Mouse (Mus musculus) neural tube, embryonic 13.5 days (tissue): ENCODE results near the gene Ank. TPM values are rescaled to one million over a fixed set of nuclear protein-coding genes. Genes with fewer than 3 reads are reported as not detected.

ENCODE experiments used
- ATAC-seq: fragments of 200-750 bp; cut with Nextera tagmentation; 2 replicates; pipeline ENCODE4 v1.8.0; 2017; ENCODE audit warnings: low read depth, mild to moderate bottlenecking, moderate TSS enrichment, moderate library complexity
- H3K27ac ChIP-seq: fragments of 300-500 bp; sonication (generic); replicated peaks from 2 replicates; pipeline ENCODE4 v1.5.1; 2015; ENCODE audit warnings: moderate library complexity, mild to moderate bottlenecking, inconsistent platforms
- H3K27me3 ChIP-seq: fragments of 300-500 bp; sonication (generic); 2 replicates; pipeline ENCODE4 v1.6.1; 2015; ENCODE audit warnings: mild to moderate bottlenecking, inconsistent platforms
- H3K36me3 ChIP-seq: fragments of 300-500 bp; sonication (generic); 2 replicates; pipeline ENCODE4 v1.6.1; 2015; ENCODE audit warnings: mild to moderate bottlenecking, inconsistent platforms
- H3K4me1 ChIP-seq: fragments of 300-500 bp; sonication (generic); replicated peaks from 2 replicates; pipeline ENCODE4 v1.6.1; 2015; ENCODE audit warnings: inconsistent platforms
- H3K4me2 ChIP-seq: fragments of 300-500 bp; sonication (generic); 2 replicates; pipeline ENCODE4 v1.6.1; 2015; ENCODE audit warnings: inconsistent platforms, mild to moderate bottlenecking, moderate library complexity
- H3K4me3 ChIP-seq: fragments of 300-500 bp; sonication (generic); 2 replicates; pipeline ENCODE4 v1.5.1; 2015; ENCODE audit warnings: mild to moderate bottlenecking, inconsistent platforms
- H3K9ac ChIP-seq: fragments of 300-500 bp; sonication (generic); 2 replicates; pipeline ENCODE4 v1.6.1; 2015; ENCODE audit warnings: moderate library complexity, mild to moderate bottlenecking, inconsistent platforms
- H3K9me3 ChIP-seq: fragments of 300-500 bp; sonication (generic); 2 replicates; pipeline ENCODE4 v1.6.1; 2016; ENCODE audit warnings: inconsistent platforms
- WGBS: fragments of 180-500 bp; shearing (Covaris S2); methylation state at CpG from one replicate; pipeline ENCODE4 v1.1.7; 2015; 5-methylcytosine and 5-hydroxymethylcytosine counted together
- polyA plus RNA-seq: library from polyadenylated mRNA; unstranded; fragments of >200 nt; fragmentation: Nextera tagmentation; extraction: Ambion mirVana; gene quantifications from 2 replicates; pipeline ENCODE4 v1.2.1, GENCODE M21; 2015

Ank gene
- polyA plus RNA-seq, 1 experiment from 2014 or later: 15.3 TPM

DNA sequence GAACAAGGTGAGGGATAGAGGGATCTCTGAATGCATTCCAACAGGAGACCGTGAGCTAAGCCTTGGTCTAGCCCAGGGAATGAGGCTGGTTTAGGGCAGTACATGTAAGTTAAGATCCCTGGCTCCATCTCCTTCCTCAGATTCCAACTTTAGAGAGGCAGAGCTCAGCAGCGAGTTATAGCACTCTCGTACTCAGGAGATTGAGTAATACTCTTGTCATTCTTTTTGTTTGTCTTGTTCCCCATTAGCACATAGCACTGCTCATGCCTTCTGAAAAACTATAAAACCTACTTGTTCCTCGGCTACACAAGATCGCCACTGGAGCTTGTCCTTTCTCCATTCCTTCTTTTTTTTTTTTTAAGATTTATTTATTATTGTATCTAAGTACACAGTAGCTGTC is 134.0 kb downstream of the Ank start:
- Histone ChIP-seq H3K27me3 (no peaks in the 10 kb centered on the region), H3K4me3 (no peak overlapping the region), H3K9me3 (no peaks in the 10 kb centered on the region), H3K9ac (no peak overlapping the region), H3K4me2 (no peak overlapping the region), H3K36me3 (peaks cover 35% of the 10 kb centered on the region), H3K27ac (no peak overlapping the region), H3K4me1 (peaks cover 4% of the 10 kb centered on the region; the same call in 1 of the 2 replicates)
- no peak for ATAC-seq
- WGBS: 90% methylated on average over 5 of the region's 5 CpGs

GRCm38 (mm10) chr15:27604558-27604957 is 138.1 kb downstream of the Ank start:
- H3K4me2 ChIP-seq: no peak overlapping the region
- H3K9ac ChIP-seq: no peak overlapping the region
- no peaks in the 10 kb centered on the region for H3K27me3 ChIP-seq
- H3K36me3 ChIP-seq: peaks cover 49% of the 10 kb centered on the region
- no peaks in the 10 kb centered on the region for H3K4me1 ChIP-seq
- H3K9me3 ChIP-seq: no peaks in the 10 kb centered on the region
- H3K27ac ChIP-seq: no peak overlapping the region
- no peak for ATAC-seq
- 92% methylated on average over 3 of the region's 3 CpGs for WGBS
- no peak overlapping the region for H3K4me3 ChIP-seq

DNA sequence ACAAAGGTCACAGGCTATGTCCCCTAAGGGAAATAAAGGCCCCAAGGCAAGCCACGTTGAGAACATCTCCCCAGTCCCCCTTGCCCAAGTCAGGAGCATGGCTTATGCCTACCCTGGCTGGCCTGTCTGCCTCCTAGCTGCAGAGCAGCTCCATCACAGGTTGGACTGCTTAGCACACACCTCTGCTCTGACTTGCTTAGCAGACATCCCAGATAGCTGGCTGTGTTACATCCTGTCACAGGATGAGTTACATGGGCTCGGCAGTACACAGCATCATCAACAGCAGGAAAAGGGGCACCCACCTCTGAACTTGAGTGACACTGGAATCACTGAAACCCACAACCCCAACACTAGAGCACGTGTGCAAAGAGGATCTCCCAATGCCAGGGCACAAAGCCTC is 138.8 kb downstream of the Ank start:
- H3K9me3 ChIP-seq: no peaks in the 10 kb centered on the region
- ATAC-seq: no peak
- H3K27me3 ChIP-seq: no peaks in the 10 kb centered on the region
- H3K4me2 ChIP-seq: no peak overlapping the region
- H3K4me3 ChIP-seq: no peak overlapping the region
- no peak overlapping the region for H3K27ac ChIP-seq
- no peaks in the 10 kb centered on the region for H3K4me1 ChIP-seq
- no peak overlapping the region for H3K9ac ChIP-seq
- WGBS: 77% methylated on average over 3 of the region's 3 CpGs
- H3K36me3 ChIP-seq: peaks cover 44% of the 10 kb centered on the region

GRCm38 (mm10) chr15:27609554-27609953 is 143.1 kb downstream of the Ank start:
- Histone ChIP-seq H3K9ac (no peak overlapping the region), H3K27ac (no peak overlapping the region), H3K36me3 (peaks cover 39% of the 10 kb centered on the region), H3K4me2 (no peak overlapping the region), H3K9me3 (no peaks in the 10 kb centered on the region), H3K4me3 (no peak overlapping the region), H3K4me1 (peaks cover 4% of the 10 kb centered on the region; the same call in 1 of the 2 replicates), H3K27me3 (no peaks in the 10 kb centered on the region)
- no peak for ATAC-seq
- WGBS: 77% methylated on average over 4 of the region's 4 CpGs

- H3K4me3 ChIP-seq: no peak overlapping the region
- ATAC-seq: peak; percentile 88
- peaks cover 4% of the 10 kb centered on the region; the same call in 1 of the 2 replicates for H3K4me1 ChIP-seq
- WGBS: 26% methylated on average over 6 of the region's 6 CpGs
- no peak overlapping the region for H3K9ac ChIP-seq
- H3K27ac ChIP-seq: no peak overlapping the region
- no peaks in the 10 kb centered on the region for H3K27me3 ChIP-seq
- H3K4me2 ChIP-seq: no peak overlapping the region
- peaks cover 32% of the 10 kb centered on the region for H3K36me3 ChIP-seq
- H3K9me3 ChIP-seq: no peaks in the 10 kb centered on the region
Observed at GRCm38 (mm10) chr15:27612533-27613221, 146.2 kb downstream of the Ank start.

- H3K36me3 ChIP-seq: peaks cover 32% of the 10 kb centered on the region
- ATAC-seq: peak; percentile 42; the same call in 1 of the 2 replicates
- H3K9ac ChIP-seq: no peak overlapping the region
- 90% methylated on average over 4 of the region's 4 CpGs for WGBS
- no peaks in the 10 kb centered on the region for H3K9me3 ChIP-seq
- no peak overlapping the region for H3K27ac ChIP-seq
- H3K4me2 ChIP-seq: no peak overlapping the region
- peaks cover 4% of the 10 kb centered on the region; the same call in 1 of the 2 replicates for H3K4me1 ChIP-seq
- H3K27me3 ChIP-seq: no peaks in the 10 kb centered on the region
- H3K4me3 ChIP-seq: no peak overlapping the region
Observed at GRCm38 (mm10) chr15:27613255-27613654, 146.8 kb downstream of the Ank start.

DNA sequence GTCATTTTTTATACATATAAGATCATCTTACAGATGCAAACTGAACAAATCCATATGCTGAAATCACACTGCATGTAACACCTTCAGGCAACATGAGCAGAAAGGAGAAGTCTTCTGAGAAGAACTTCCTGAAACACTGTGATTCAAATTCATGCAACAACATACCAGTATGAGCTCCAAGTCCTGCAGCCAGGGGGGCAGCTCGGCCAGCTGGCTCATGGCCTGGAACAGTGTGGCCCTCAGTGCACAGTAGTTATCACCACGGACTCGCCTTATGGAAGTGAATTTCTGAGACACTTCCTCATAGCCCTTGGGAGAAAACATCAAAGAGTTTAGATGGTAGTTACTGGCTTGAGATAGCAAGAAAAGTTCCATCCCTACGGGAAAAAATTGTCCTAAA is 149.7 kb downstream of the Ank start:
- Histone ChIP-seq H3K27ac (no peak overlapping the region), H3K4me2 (no peak overlapping the region), H3K36me3 (peaks cover 33% of the 10 kb centered on the region), H3K9ac (no peak overlapping the region), H3K27me3 (no peaks in the 10 kb centered on the region), H3K9me3 (no peaks in the 10 kb centered on the region), H3K4me1 (peaks cover 4% of the 10 kb centered on the region; the same call in 1 of the 2 replicates), H3K4me3 (no peak overlapping the region)
- 93% methylated on average over 4 of the region's 4 CpGs for WGBS
- no peak for ATAC-seq

DNA sequence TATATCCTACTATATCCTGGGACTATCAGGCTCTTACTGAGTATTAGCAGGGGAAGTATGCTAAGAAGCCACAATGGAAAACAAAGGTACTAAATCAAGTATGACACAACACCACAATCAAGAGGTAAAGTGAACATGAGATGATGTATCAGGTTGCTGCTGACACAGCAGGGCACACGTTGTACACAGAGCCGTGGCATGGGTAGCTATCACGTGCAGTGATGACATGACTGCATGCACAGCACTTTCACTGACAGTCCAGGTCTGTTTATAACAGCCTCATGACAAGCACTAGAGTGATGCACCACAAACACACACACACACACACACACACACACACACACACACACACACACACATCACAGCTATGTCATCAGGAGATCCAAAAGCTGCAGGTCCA is 150.8 kb downstream of the Ank start:
- Histone ChIP-seq H3K27ac (no peak overlapping the region), H3K9me3 (no peaks in the 10 kb centered on the region), H3K27me3 (no peaks in the 10 kb centered on the region), H3K4me1 (peaks cover 4% of the 10 kb centered on the region; the same call in 1 of the 2 replicates), H3K36me3 (peaks cover 32% of the 10 kb centered on the region), H3K9ac (no peak overlapping the region), H3K4me2 (no peak overlapping the region), H3K4me3 (no peak overlapping the region)
- WGBS: 73% methylated on average over 3 of the region's 3 CpGs
- ATAC-seq: no peak

GRCm38 (mm10) chr15:27618778-27619533 is 152.5 kb downstream of the Ank start:
- Histone ChIP-seq H3K36me3 (peaks cover 42% of the 10 kb centered on the region), H3K4me2 (no peak overlapping the region), H3K27me3 (no peaks in the 10 kb centered on the region), H3K9ac (no peak overlapping the region), H3K4me1 (no peaks in the 10 kb centered on the region), H3K27ac (no peak overlapping the region), H3K9me3 (no peaks in the 10 kb centered on the region), H3K4me3 (no peak overlapping the region)
- WGBS: 88% methylated on average over 6 of the region's 6 CpGs
- no peak for ATAC-seq

DNA sequence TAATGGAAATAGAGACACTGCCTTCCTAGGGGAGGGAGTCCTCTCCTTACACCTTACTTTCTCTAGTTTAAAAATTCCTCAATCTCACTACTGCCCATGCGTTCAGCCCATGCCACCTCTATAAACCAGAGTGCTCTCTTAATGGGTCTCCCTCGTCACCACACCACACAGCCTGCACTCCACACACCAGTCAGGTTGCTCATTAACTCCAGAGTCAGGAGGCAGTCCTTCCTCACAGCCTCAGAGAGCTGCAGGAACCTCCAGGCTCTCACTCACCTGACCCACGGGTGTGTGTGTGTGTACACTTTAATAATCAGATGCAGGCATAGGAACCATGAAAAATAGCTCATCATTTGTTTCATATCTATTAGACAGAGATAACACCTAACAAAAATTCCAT is 153.2 kb downstream of the Ank start:
- 79% methylated on average over 3 of the region's 3 CpGs for WGBS
- no peak for ATAC-seq
- no peak overlapping the region for H3K4me2 ChIP-seq
- peaks cover 42% of the 10 kb centered on the region for H3K36me3 ChIP-seq
- no peak overlapping the region for H3K27ac ChIP-seq
- H3K27me3 ChIP-seq: no peaks in the 10 kb centered on the region
- H3K4me3 ChIP-seq: no peak overlapping the region
- no peaks in the 10 kb centered on the region; the same call in 1 of the 2 replicates for H3K4me1 ChIP-seq
- no peaks in the 10 kb centered on the region for H3K9me3 ChIP-seq
- H3K9ac ChIP-seq: no peak overlapping the region

- Histone ChIP-seq H3K4me2 (no peak overlapping the region), H3K27me3 (no peaks in the 10 kb centered on the region), H3K9ac (no peak overlapping the region), H3K4me3 (no peak overlapping the region), H3K4me1 (no peaks in the 10 kb centered on the region; the same call in 1 of the 2 replicates), H3K27ac (no peak overlapping the region), H3K9me3 (no peaks in the 10 kb centered on the region), H3K36me3 (peaks cover 42% of the 10 kb centered on the region)
- ATAC-seq: no peak
- whole genome bisulfite sequencing: 86% methylated on average over 6 of the region's 6 CpGs
Observed at GRCm38 (mm10) chr15:27620475-27621185, 154.2 kb downstream of the Ank start.

- WGBS: 92% methylated on average over 6 of the region's 6 CpGs
- no peak overlapping the region for H3K4me3 ChIP-seq
Observed at GRCm38 (mm10) chr15:27623286-27623685, 156.8 kb downstream of the Ank start.

More at GRCm38 (mm10) chr15:27623286-27623685, 156.8 kb downstream of the Ank start:
- Histone ChIP-seq H3K27ac (no peak overlapping the region), H3K9ac (no peak overlapping the region), H3K9me3 (no peaks in the 10 kb centered on the region), H3K27me3 (no peaks in the 10 kb centered on the region), H3K4me1 (peaks cover 7% of the 10 kb centered on the region; the same call in 1 of the 2 replicates), H3K4me2 (no peak overlapping the region), H3K36me3 (peaks cover 44% of the 10 kb centered on the region)
- no peak for ATAC-seq
